Mouse (Mus musculus): ENCODE data around the gene Ust. TPM values are rescaled to one million over a fixed set of nuclear protein-coding genes. Genes with fewer than 3 reads are reported as not detected.

The Ust gene
- polyA plus RNA-seq, 1 experiment from 2014 or later: 0.54 TPM

- H3K4me3 ChIP-seq (replicated peaks): no peak overlapping the region
- H3K9ac ChIP-seq: no peak overlapping the region
- 63% methylated on average over 5 of the region's 5 CpGs for WGBS (ENCODE audit: insufficient replicate concordance)
- ATAC-seq (ENCODE audit: insufficient read depth): no peak
- H3K9me3 ChIP-seq (replicated peaks): no peaks in the 10 kb centered on the region
- no peaks in the 10 kb centered on the region for H3K27me3 ChIP-seq
- H3K4me2 ChIP-seq: no peak overlapping the region
- H3K36me3 ChIP-seq (replicated peaks): no peaks in the 10 kb centered on the region
- no peaks in the 10 kb centered on the region for H3K4me1 ChIP-seq (replicated peaks)
- no peak overlapping the region for H3K27ac ChIP-seq (replicated peaks)
Measured at GRCm38 (mm10) chr10:8468651-8469386, 49.8 kb downstream of the Ust start.

GRCm38 (mm10) chr10:8465918-8466317 is 52.7 kb downstream of the Ust start:
- Histone ChIP-seq H3K4me3 (replicated peaks) (no peak overlapping the region), H3K4me1 (replicated peaks) (no peaks in the 10 kb centered on the region), H3K9me3 (replicated peaks) (no peaks in the 10 kb centered on the region), H3K9ac (no peak overlapping the region), H3K4me2 (no peak overlapping the region), H3K27ac (replicated peaks) (no peak overlapping the region), H3K27me3 (no peaks in the 10 kb centered on the region), H3K36me3 (replicated peaks) (no peaks in the 10 kb centered on the region)
- ATAC-seq (ENCODE audit: insufficient read depth): no peak
- 48% methylated on average over 3 of the region's 3 CpGs for WGBS (ENCODE audit: insufficient replicate concordance)

GRCm38 (mm10) chr10:8465216-8465615 is 53.4 kb downstream of the Ust start:
- no peaks in the 10 kb centered on the region for H3K36me3 ChIP-seq (replicated peaks)
- H3K9me3 ChIP-seq (replicated peaks): no peaks in the 10 kb centered on the region
- no peak overlapping the region for H3K4me3 ChIP-seq (replicated peaks)
- no peaks in the 10 kb centered on the region for H3K4me1 ChIP-seq (replicated peaks)
- H3K27ac ChIP-seq (replicated peaks): no peak overlapping the region
- WGBS (ENCODE audit: insufficient replicate concordance): 65% methylated on average over 1 of the region's 1 CpGs
- no peak overlapping the region for H3K9ac ChIP-seq
- H3K4me2 ChIP-seq: no peak overlapping the region
- H3K27me3 ChIP-seq: no peaks in the 10 kb centered on the region
- no peak for ATAC-seq (ENCODE audit: insufficient read depth)

GRCm38 (mm10) chr10:8461372-8461771 is 57.3 kb downstream of the Ust start:
- no peak for ATAC-seq (ENCODE audit: insufficient read depth)
- 61% methylated on average over 5 of the region's 5 CpGs for WGBS (ENCODE audit: insufficient replicate concordance)
- no peak overlapping the region for H3K9ac ChIP-seq
- no peak overlapping the region for H3K4me3 ChIP-seq (replicated peaks)
- H3K36me3 ChIP-seq (replicated peaks): no peaks in the 10 kb centered on the region
- H3K9me3 ChIP-seq (replicated peaks): no peaks in the 10 kb centered on the region
- no peak overlapping the region for H3K27ac ChIP-seq (replicated peaks)
- H3K27me3 ChIP-seq: no peaks in the 10 kb centered on the region
- H3K4me2 ChIP-seq: no peak overlapping the region
- no peaks in the 10 kb centered on the region for H3K4me1 ChIP-seq (replicated peaks)

GRCm38 (mm10) chr10:8454711-8455110 is 63.9 kb downstream of the Ust start:
- Histone ChIP-seq H3K9me3 (replicated peaks) (no peaks in the 10 kb centered on the region), H3K9ac (no peak overlapping the region), H3K4me3 (replicated peaks) (no peak overlapping the region), H3K27ac (replicated peaks) (no peak overlapping the region), H3K4me2 (no peak overlapping the region), H3K27me3 (no peaks in the 10 kb centered on the region), H3K4me1 (replicated peaks) (no peaks in the 10 kb centered on the region), H3K36me3 (replicated peaks) (no peaks in the 10 kb centered on the region)
- 38% methylated on average over 1 of the region's 1 CpGs for WGBS (ENCODE audit: insufficient replicate concordance)
- ATAC-seq (ENCODE audit: insufficient read depth): no peak

GRCm38 (mm10) chr10:8447681-8448080 is 70.9 kb downstream of the Ust start:
- Histone ChIP-seq H3K4me3 (replicated peaks) (no peak overlapping the region), H3K4me1 (replicated peaks) (no peaks in the 10 kb centered on the region), H3K9ac (no peak overlapping the region), H3K9me3 (replicated peaks) (no peaks in the 10 kb centered on the region), H3K27me3 (no peaks in the 10 kb centered on the region), H3K4me2 (no peak overlapping the region), H3K27ac (replicated peaks) (no peak overlapping the region), H3K36me3 (replicated peaks) (no peaks in the 10 kb centered on the region)
- WGBS (ENCODE audit: insufficient replicate concordance): 41% methylated on average over 5 of the region's 5 CpGs
- ATAC-seq (ENCODE audit: insufficient read depth): no peak

- Histone ChIP-seq H3K9ac (no peak overlapping the region), H3K4me2 (no peak overlapping the region), H3K27me3 (no peaks in the 10 kb centered on the region), H3K4me3 (replicated peaks) (no peak overlapping the region), H3K9me3 (replicated peaks) (no peaks in the 10 kb centered on the region), H3K4me1 (replicated peaks) (no peaks in the 10 kb centered on the region), H3K27ac (replicated peaks) (no peak overlapping the region), H3K36me3 (replicated peaks) (no peaks in the 10 kb centered on the region)
- no peak for ATAC-seq (ENCODE audit: insufficient read depth)
- WGBS (ENCODE audit: insufficient replicate concordance): 52% methylated on average over 4 of the region's 4 CpGs
Measured at GRCm38 (mm10) chr10:8446972-8447371, 71.7 kb downstream of the Ust start.

- H3K9me3 ChIP-seq (replicated peaks): no peaks in the 10 kb centered on the region
- H3K4me3 ChIP-seq (replicated peaks): no peak overlapping the region
- no peak for ATAC-seq (ENCODE audit: insufficient read depth)
- no peaks in the 10 kb centered on the region for H3K4me1 ChIP-seq (replicated peaks)
- H3K36me3 ChIP-seq (replicated peaks): no peaks in the 10 kb centered on the region
- no peak overlapping the region for H3K27ac ChIP-seq (replicated peaks)
- no peaks in the 10 kb centered on the region for H3K27me3 ChIP-seq
- no peak overlapping the region for H3K9ac ChIP-seq
- no peak overlapping the region for H3K4me2 ChIP-seq
- 64% methylated on average over 5 of the region's 5 CpGs for WGBS (ENCODE audit: insufficient replicate concordance)
Measured at GRCm38 (mm10) chr10:8444052-8444451, 74.6 kb downstream of the Ust start.

GRCm38 (mm10) chr10:8431857-8432256 is 86.8 kb downstream of the Ust start:
- ATAC-seq (ENCODE audit: insufficient read depth): no peak
- no peaks in the 10 kb centered on the region for H3K4me1 ChIP-seq (replicated peaks)
- no peak overlapping the region for H3K4me2 ChIP-seq
- no peak overlapping the region for H3K27ac ChIP-seq (replicated peaks)
- WGBS (ENCODE audit: insufficient replicate concordance): 59% methylated on average over 2 of the region's 2 CpGs
- no peak overlapping the region for H3K4me3 ChIP-seq (replicated peaks)
- H3K36me3 ChIP-seq (replicated peaks): no peaks in the 10 kb centered on the region
- H3K27me3 ChIP-seq: no peaks in the 10 kb centered on the region
- no peak overlapping the region for H3K9ac ChIP-seq
- no peaks in the 10 kb centered on the region for H3K9me3 ChIP-seq (replicated peaks)

GRCm38 (mm10) chr10:8428787-8429778 is 89.5 kb downstream of the Ust start:
- Histone ChIP-seq H3K4me2 (no peak overlapping the region), H3K9ac (no peak overlapping the region), H3K36me3 (replicated peaks) (no peaks in the 10 kb centered on the region), H3K4me1 (replicated peaks) (no peaks in the 10 kb centered on the region), H3K9me3 (replicated peaks) (no peaks in the 10 kb centered on the region), H3K4me3 (replicated peaks) (no peak overlapping the region), H3K27ac (replicated peaks) (no peak overlapping the region), H3K27me3 (no peaks in the 10 kb centered on the region)
- WGBS (ENCODE audit: insufficient replicate concordance): 61% methylated on average over 13 of the region's 13 CpGs
- no peak for ATAC-seq (ENCODE audit: insufficient read depth)

- no peak overlapping the region for H3K9ac ChIP-seq
- ATAC-seq (ENCODE audit: insufficient read depth): no peak
- no peaks in the 10 kb centered on the region for H3K9me3 ChIP-seq (replicated peaks)
- no peak overlapping the region for H3K4me3 ChIP-seq (replicated peaks)
- H3K27ac ChIP-seq (replicated peaks): no peak overlapping the region
- no peak overlapping the region for H3K4me2 ChIP-seq
- no peaks in the 10 kb centered on the region for H3K36me3 ChIP-seq (replicated peaks)
- WGBS (ENCODE audit: insufficient replicate concordance): 69% methylated on average over 12 of the region's 12 CpGs
- H3K4me1 ChIP-seq (replicated peaks): no peaks in the 10 kb centered on the region
- H3K27me3 ChIP-seq: no peaks in the 10 kb centered on the region
Measured at GRCm38 (mm10) chr10:8427671-8428364, 90.8 kb downstream of the Ust start.

Measured in liver, embryonic 15.5 days (tissue).